Mouse (Mus musculus): ENCODE results near the gene Trabd2b.

GRCm38 (mm10) chr4:114492157-114492556 lies 85.6 kb downstream of the Trabd2b start:
- TF ChIP-seq CTCF (IDR thresholded peaks at IDR 0.05; ENCODE audit: low read depth, low read length): no peak
- TF ChIP-seq POLR2AphosphoS5 (IDR thresholded peaks at IDR 0.05; ENCODE audit: insufficient replicate concordance, low read depth, low read length): no peak
- no peak for TF ChIP-seq GATA2 (IDR thresholded peaks at IDR 0.05; ENCODE audit: borderline replicate concordance, low read depth, low read length)
- no peak for TF ChIP-seq GATA1 (IDR thresholded peaks at IDR 0.05; ENCODE audit: borderline replicate concordance, low read length)
- TF ChIP-seq TAL1 (conservative IDR thresholded peaks at IDR 0.05; ENCODE audit: low read depth, low read length): no peak

Data from G1E (cell line).